Mouse (Mus musculus) layer of hippocampus, postnatal 10 days (tissue): Measurements from ENCODE around the gene Strn. TPM values are rescaled to one million over a fixed set of nuclear protein-coding genes. Genes with fewer than 3 reads are reported as not detected.
"Not testable (repeated sequence)": the region's sequence is repeated elsewhere in the genome, so short reads cannot be mapped to it uniquely, and the experiment has no call there.

Experiments
- DNase-seq, 2 experiments: peaks; one replicate each; pipeline ENCODE4 v3.0.0; 2021; ENCODE audit warnings: low spot score in 2 of 2
- total RNA-seq, 2 experiments: library from RNA; stranded (reverse); gene quantifications; 2 replicates each; pipeline ENCODE4 v1.2.3; 2021

The Strn gene
- total RNA-seq, 2 experiments from 2014 or later = 66.7 to 67.1 TPM

DNA sequence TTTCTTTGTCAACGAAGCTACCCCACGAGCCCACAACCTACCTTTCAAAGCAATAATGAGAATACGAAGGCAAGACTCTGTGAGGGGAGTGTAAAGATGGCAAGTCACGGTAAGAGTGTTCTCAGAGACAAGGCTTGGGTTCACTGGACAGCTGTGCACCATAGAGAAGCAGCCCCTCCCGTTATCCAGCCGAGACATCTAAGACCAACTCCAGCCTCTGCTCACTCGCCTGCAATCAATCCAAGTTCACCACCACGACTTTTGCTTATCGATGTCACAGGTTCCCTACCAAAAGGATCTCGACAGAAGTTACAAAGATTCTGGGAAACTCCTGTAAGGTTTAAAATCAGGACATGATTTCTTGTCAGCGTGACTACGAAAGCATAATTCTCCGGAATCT lies 17.9 kb downstream of the Strn start:
- DNase-seq = no peak

DNA sequence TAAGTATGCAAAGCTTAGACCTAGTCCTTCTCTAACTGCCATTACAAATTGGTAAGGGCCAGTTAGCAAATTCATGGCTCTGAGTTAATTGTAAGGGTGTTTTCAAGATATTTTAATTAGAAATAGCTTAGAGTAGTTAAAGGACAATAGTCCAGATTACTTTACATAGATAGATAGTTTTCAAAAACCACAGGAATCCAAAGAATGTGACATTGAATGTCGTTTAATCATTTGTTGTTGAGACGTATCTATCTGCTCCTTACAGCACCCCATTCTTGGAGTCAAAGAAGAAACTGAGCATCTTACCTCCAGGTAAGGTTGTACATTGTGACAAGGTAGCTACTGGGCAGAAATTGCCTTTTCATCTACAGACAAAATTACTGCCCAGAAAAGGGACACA lies 26.7 kb downstream of the Strn start:
- DNase-seq = no peak

DNA sequence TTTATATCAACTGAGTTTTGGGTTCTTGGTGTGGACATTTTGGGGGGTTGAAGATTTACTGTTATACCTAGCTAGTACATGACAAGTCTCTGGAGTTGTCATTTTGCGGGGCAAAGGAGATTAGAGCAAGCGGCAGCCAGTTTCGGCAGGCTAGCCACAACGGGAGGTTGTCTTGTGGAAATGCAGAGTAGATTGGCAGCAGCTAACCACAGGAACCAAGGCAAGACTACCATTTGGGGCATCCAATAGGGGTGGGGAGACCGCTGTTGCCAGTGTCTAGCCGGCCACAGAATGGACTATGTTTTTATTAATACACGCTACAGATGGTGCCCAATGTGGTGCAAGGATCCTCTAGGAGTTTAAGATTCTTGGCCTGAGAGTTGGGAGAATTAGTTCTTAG lies 28.6 kb downstream of the Strn start:
- no peak for DNase-seq

DNA sequence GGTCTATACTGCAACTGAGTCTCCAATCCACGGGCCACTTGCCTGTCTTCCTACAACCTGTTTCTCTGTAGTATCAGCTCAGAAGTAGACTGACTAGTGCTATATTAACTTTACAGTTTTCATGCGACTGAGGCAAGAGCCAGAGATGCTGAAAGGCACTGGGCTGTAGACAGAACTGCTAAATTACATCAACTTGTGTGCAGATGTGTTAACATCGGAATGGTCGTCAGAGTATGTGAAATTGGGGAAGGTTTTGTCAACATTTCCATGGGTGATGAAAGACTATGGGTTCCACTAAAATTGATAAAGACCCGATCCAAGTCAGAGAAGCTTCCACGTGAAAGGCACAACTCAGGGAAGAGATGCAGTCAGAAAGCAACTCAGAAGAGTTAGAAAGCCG lies 34.0 kb downstream of the Strn start:
- no peak for DNase-seq

DNA sequence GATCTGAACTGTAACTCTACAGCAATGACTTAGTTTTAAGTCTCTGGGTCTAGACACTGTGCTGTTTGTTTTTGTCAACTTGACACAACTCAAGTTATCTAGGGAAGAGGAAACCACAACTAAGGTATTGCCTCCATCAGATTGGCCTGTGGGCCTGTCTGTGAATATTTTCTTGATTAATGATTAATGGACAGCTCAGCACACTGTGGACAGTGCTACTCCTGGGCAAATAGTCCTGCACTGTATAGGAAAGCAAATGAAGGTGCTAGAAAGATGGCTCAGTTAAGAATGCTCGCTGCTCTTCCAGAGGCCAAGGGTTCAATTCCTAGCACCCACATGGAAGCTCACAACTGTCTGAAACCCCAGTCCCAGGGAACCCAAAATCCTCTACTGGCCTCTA lies 38.0 kb downstream of the Strn start:
- no peak for DNase-seq

DNA sequence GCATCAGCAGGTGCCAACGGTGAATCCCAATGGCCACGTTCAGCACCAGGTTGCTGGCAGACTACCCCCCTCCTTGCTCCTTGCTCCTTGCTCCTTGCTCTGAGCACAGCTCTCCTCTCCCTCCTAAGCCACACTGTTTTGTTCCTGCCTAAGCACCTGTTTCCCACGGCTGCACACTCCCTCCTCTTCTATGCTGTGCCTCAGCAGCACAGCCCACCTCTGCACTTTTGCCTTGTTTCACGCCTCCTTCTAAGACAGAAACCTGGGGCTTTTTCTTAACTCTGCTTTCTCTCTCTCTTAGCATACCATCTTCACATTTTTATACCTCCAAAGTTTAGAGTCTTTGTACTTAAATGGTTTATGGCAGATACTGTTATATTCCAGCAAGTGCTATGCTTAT lies 39.5 kb downstream of the Strn start:
- DNase-seq = no peak

DNA sequence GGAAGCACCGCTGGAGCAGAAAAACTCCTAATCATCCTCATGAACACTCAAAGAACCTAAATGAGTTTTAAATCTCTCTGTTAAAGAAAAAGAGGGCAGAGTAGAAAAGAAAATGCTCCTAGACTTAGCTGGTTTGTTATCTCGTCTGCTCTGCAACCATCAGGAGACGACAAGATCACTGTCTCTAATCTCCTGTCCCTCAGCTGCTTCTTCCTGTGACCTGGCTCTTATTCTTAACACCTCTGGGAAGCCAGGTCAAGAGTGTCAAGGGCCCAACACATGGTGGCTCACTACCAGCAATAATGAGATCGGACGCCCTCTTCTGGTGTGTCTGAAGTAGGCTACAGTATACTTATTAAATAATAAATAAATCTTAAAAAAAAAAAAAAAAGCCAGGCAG lies 40.1 kb downstream of the Strn start:
- no peak for DNase-seq

DNA sequence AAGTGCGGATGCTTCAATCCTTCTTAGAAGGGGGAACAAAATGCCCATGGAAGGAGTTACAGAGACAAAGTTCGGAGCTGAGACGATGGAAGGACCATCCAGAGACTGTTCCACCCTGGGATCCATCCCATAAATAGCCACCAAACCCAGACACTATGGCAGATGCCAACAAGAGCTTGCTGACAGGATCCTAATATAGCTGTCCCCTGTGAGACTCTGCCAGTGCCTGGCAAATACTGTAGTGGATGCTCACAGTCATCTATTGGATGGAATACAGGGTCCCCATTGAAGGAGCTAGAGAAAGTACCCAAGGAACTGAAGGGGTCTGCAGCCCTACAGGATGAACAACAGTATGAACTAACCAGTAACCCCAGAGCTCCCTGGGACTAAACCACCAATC lies 47.8 kb downstream of the Strn start:
- DNase-seq = not testable (repeated sequence)

DNA sequence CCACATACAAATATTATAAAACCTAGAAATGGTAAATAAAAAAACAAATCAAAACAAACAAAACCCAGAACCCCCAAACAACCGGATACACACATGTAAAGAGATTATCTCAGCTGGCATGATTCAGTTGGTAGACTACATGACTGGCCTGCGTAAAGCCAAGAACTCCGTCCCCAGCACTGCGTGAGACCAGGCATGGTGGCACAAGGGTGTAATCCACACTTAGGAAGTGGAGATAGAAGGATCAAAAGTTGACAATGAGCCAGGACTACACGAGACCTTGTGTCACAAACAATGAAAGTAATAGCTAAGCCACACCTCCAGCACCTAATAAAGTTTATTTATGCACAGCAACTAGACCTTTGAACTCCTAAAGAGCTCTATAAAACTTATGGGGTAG lies 49.0 kb downstream of the Strn start:
- DNase-seq = no peak

DNA sequence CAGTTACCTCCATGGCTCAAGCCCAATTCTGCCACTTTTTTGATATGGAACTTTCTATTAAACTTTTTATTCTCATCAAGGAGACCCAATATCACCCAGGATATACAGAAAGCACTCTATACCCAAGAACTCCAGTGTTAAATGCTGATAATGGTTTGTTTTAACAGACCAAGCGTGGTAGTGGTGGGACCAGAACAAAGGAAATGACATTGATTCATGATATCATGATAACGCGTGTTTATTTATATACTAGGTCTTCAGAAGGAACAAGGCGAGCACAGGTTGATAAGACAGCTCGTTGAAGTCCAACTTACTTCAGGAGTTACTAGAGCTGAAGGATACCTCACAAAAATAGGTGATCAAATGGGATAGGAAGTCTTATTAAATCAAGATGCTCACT lies 52.0 kb downstream of the Strn start:
- DNase-seq = no peak

DNA sequence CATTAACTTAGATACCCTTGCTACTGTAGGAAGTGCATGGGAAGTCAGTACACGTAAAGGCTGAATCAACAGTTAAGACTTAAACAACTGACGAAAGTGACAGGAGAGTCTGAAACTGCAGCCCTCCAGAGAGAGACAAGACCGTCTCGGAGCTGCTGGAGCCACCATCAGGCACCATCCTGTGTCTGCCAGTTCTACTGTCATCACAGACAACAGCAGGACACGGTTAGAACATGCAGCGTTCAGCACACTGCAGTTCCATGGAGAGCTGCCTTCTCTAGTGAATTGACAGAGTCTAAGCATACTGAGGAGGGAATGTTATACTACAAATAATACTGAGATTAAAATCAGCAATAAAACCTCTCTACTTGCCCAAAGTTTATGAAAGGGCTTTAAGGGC lies 54.6 kb downstream of the Strn start:
- no peak for DNase-seq

DNA sequence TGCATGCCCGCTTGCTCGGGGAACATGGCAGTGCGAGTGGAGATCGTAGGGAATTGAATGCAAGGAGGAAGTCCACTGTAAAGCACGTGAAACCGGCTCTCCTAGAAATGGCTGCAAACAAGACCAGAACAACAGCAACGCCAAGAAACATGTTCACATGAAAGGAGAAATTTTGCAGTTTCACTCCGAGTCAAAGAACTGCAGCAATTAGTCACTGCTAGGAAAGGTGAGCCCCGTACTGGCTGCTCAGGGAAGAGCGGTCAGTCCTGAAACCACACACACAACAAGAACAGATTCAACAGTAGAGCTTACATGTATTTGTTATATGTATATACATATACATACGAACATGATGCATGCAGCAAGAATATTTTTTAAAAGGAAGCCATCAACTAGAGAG lies 57.5 kb downstream of the Strn start:
- DNase-seq = no peak

DNA sequence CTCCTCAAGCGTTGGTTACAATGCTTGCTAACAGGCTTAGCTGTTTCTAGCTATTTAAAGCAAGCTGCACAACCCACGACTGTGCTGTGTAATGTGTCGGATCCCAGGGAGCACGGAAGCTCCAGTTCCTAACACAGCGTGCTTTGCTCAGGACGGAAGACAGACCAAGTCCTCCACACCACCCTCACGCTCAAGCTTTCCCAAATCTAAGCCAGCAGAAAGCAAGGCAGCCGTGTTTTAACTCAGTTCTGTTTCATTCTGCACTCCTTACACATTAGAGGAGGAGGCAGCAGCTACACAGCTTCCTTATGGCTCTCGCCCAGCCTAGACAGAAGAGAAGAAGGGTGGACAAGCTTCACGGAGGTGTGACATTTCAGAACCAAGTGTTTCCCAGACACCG lies 60.2 kb downstream of the Strn start:
- DNase-seq = no peak

DNA sequence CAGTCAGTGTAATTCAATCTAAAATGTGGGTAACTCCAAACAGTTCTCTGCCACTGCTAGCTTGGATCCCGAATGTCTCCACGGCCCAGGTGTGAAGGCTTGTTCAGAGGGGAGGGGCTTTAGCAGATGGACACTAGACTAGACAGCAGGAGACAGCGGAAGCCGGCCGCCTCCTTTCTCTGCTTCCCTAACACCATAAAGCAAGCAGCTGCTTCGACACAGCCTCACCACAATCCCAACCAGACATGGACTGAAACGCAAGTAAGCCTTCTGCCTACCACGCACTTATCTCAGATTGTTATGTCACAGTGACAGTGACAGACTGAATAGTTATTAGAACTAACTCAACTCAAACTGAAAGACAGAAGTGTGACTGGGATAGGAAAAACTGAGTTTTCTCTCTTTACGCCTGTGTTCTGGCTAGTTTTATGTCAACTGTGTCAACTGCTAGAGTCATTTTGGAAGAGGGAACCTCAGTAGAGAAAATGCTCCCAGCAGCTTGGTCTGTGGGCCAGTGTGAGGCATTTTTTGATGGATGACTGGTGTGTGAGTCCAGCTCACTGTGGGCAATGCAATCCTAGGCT lies 71.9 kb downstream of the Strn start:
- no peak for DNase-seq

DNA sequence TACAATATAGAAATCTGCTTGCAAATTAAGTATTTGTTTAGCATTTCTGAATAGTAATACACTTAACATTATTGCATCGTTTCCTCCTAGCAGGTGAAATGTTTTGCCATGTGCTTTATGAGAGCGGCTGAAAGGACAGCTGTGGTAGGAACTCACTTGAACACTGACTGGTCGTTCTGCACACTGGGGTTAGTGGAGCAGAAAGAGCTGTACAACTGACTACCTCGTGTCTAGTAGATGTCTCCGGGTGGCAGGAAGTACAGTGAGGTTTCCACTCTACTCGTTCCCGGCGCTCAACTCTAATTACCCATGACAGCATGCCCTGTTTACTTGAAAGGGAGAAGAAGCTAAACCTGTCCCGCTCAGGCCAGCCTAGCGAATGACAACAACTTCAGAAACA lies 82.2 kb downstream of the Strn start:
- DNase-seq = no peak

DNA sequence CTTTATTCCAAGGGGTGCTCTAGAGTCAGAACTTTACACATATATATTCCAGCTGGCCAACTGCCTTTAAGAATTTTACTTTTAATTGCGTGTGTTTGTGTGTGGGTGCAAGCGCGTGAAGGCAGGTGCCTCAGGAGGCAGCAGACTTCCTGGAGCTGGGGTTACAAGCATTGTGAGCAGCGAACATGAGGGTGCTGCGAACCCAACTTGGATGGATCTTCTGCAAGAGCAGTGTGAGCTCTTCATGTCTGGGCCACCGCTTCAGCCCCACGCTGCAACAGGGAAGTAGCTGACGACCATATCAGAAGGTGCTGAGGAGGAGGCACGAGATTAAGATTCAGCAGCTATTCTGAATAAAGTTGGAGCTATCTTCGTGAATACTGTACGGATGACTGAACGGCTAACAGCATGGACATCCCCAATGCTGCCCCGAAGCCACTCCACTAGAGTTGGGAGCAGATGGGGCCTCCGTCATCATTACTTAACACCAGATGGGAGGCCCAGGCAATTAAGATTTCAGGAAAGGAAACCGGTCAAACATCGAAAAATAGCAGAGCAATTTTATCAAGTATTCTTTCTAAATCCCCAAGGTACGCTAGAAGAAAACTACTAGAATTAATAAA lies 93.0 kb downstream of the Strn start:
- DNase-seq = no peak

DNA sequence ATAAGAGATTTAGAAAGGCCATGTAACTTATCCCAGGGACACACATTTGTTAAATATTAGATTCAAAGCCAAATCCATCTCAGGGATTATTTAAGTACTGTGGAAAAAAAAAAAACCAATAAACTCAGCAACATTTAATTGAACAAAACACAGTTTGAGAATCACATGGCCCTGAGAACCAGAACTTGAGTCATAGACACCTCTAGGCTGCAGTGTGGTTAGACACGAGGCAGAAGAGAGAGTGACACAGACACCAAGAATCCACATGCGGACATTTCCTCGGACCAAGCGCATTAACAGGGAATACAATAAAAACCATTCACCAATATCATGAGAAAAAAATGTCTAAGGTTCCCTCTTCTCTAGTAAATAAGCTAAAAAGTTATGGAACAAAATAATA lies 94.7 kb downstream of the Strn start:
- DNase-seq = no peak

DNA sequence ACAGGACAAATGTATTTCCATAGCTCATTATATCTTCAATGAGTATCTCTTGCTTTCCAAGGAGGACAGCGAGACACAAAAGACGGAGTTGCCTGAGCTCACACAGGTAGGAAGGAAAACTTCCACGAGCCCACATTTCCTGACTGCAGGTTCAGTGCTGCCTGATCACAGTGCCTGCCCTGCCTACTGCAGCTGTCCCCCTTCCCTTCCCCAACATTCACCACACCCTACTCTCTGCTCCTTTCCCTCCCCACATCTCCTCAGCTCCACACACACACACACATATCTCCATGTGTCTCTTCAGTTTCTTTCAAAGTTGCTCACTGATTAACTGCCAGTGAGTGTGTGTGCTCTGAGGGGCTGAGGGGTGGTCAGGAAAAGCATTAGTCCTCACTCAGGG lies 96.6 kb downstream of the Strn start:
- no peak for DNase-seq

DNA sequence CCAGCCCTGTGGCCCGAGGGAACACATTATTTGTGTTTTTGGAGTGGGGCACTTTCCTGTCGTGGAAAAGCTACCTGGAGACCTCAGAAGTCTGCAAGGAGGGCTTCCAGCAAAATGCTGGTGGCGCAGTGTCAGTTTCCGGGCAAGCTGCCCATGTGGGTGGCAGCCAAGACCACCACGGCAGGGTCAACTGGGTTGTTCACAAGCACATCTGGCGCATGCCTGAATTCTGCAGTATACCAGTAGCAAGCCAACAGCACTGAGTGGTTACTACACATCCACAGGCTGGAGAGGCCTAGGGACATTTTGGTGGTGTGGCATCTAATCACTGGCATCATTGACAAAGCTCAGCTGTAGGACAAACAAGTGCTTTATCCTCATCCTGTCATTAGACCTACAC lies 97.9 kb downstream of the Strn start:
- no peak for DNase-seq

DNA sequence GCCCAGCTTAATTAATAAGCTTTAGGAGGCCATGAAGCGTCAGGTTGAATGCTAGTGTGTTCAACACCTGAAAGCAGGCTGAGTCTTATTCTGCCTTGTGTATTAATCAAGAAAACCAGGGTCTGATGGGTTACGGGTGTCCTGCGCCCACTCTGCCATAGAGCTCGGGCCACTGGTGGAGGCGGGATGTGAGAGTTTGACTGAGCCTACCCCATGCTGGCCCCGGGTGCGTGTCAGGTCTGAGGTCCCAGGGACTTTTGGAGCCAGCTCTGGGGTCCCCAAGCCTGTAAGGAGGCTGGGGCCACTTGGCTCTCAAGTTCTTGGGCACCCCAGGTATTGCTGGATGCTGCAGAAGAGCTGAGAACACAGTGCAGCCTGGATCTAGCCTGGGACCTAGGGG lies 99.9 kb downstream of the Strn start:
- DNase-seq = no peak

DNA sequence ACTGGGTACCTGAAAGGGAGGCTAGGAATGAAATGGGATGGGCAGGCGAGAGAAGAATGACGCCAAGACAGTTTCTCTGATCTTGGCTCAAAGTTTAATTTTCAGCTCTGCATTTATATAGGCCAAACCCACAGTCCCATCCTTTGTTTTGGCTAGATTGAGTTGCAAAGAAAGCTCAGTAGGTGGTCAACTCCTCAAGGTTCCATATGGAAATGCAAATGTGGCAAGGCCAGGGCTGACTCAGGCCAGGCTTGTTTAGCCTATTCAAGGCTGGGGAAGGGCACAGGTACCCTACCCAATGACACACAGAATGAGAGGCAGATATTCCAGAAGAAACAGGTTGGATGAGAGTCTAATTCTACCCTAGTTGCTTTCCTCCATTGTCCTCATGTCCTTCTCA lies 101.4 kb downstream of the Strn start:
- no peak for DNase-seq

DNA sequence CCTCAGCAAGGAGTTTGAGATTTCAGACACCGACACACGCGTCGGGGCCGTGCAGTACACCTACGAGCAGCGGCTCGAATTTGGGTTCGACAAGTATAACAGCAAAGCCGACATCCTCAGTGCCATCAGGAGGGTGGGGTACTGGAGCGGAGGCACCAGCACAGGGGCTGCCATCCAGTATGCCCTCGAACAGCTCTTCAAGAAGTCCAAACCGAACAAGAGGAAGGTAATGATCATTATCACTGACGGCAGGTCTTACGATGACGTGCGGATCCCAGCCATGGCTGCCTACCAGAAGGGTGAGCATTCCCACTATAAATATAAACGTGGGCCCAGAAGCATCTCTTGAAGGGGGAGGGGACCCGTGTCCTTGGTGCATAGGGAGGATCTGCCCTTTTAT lies 112.1 kb downstream of the Strn start:
- no peak for DNase-seq

DNA sequence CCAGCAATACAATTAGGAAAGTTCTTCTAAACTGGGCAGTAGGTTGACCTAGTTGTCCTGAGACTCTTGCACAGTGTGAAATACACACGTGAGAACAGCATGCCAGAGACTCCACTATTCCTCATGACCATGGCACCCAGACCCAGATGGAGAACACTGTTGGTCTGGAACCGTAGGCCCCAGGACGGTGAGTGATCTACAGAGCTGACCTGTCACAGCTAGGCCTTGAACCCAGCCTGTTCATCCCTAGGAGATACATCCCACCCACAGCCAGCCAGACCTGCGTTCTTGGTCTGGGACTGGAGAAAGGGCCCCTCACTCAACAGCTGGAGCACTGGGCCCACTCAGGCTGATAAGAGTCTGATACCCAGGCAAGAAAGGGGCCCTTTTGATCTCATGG lies 115.1 kb downstream of the Strn start:
- DNase-seq = no peak

DNA sequence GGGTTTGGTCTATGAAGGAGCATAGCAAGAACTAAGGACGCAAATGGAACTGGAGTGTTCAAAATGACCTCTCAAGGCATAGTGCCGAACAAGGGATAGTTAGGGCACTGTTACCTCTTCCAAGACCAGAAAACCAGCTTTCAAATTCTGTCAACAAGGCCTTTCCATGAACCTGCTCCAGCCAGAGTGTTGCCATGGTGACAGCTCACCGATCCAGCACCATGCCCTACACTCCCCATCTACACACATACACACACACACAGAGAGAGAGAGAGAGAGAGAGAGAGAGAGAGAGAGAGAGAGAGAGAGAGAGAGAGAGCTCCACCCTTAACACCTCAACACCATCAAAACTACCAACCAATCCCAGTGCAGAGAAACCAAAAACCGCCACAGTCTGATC lies 116.3 kb downstream of the Strn start:
- no peak for DNase-seq
